Mouse (Mus musculus): ENCODE measurements around the gene Rab7b. TPM values are rescaled to one million over a fixed set of nuclear protein-coding genes. Genes with fewer than 3 reads are reported as not detected.

Rab7b gene
- total and polyA plus RNA-seq, 2 experiments from 2014 or later = 1.2 to 1.4 TPM

GRCm38 (mm10) chr1:131754212-131754829, 65.8 kb downstream of the Rab7b start:
- no peak overlapping the region for H3K4me2 ChIP-seq (ENCODE audit: low read depth, low read length, poor library complexity, severe bottlenecking)
- H3K4me3 ChIP-seq (ENCODE audit: low read depth, low read length) = no peak overlapping the region
- no peaks in the 10 kb centered on the region for H3K27me3 ChIP-seq (ENCODE audit: insufficient read depth, low read length)
- no peak for DNase-seq (ENCODE audit: low spot score)
- no peak for ATAC-seq (ENCODE audit: low FRiP score)
- H3K4me1 ChIP-seq (ENCODE audit: insufficient read depth, low read length) = peaks cover 2% of the 10 kb centered on the region; the same call in 1 of the 2 replicates
- no peak for TF ChIP-seq CTCF (IDR thresholded peaks at IDR 0.05)
- H3K27ac ChIP-seq (ENCODE audit: low read depth, low read length) = no peak overlapping the region
- no peak overlapping the region for H3K9ac ChIP-seq (replicated peaks; ENCODE audit: low read length, poor library complexity, severe bottlenecking)
- WGBS = 81% methylated on average over 3 of the region's 3 CpGs
- no peaks in the 10 kb centered on the region for H3K9me3 ChIP-seq (ENCODE audit: low read length)
- H3K36me3 ChIP-seq (ENCODE audit: insufficient read depth, low read length) = no peaks in the 10 kb centered on the region

GRCm38 (mm10) chr1:131754916-131755315, 66.4 kb downstream of the Rab7b start:
- H3K4me2 ChIP-seq (ENCODE audit: low read depth, low read length, poor library complexity, severe bottlenecking) = no peak overlapping the region
- H3K27me3 ChIP-seq (ENCODE audit: insufficient read depth, low read length) = no peaks in the 10 kb centered on the region
- H3K36me3 ChIP-seq (ENCODE audit: insufficient read depth, low read length) = no peaks in the 10 kb centered on the region
- no peak overlapping the region for H3K9ac ChIP-seq (replicated peaks; ENCODE audit: low read length, poor library complexity, severe bottlenecking)
- no peak overlapping the region for H3K4me3 ChIP-seq (ENCODE audit: low read depth, low read length)
- DNase-seq (ENCODE audit: low spot score) = peak; percentile 28
- no peak for TF ChIP-seq CTCF (IDR thresholded peaks at IDR 0.05)
- no peaks in the 10 kb centered on the region for H3K9me3 ChIP-seq (ENCODE audit: low read length)
- WGBS = 93% methylated on average over 4 of the region's 4 CpGs
- H3K27ac ChIP-seq (ENCODE audit: low read depth, low read length) = no peak overlapping the region
- no peak for ATAC-seq (ENCODE audit: low FRiP score)
- peaks cover 2% of the 10 kb centered on the region; the same call in 1 of the 2 replicates for H3K4me1 ChIP-seq (ENCODE audit: insufficient read depth, low read length)

GRCm38 (mm10) chr1:131757211-131757610, 68.7 kb downstream of the Rab7b start:
- TF ChIP-seq CTCF (IDR thresholded peaks at IDR 0.05) = no peak
- no peak for DNase-seq (ENCODE audit: low spot score)
- Histone ChIP-seq H3K4me2 (ENCODE audit: low read depth, low read length, poor library complexity, severe bottlenecking) (no peak overlapping the region), H3K27ac (ENCODE audit: low read depth, low read length) (no peak overlapping the region), H3K27me3 (ENCODE audit: insufficient read depth, low read length) (no peaks in the 10 kb centered on the region), H3K9me3 (ENCODE audit: low read length) (no peaks in the 10 kb centered on the region), H3K36me3 (ENCODE audit: insufficient read depth, low read length) (no peaks in the 10 kb centered on the region), H3K9ac (replicated peaks; ENCODE audit: low read length, poor library complexity, severe bottlenecking) (no peak overlapping the region), H3K4me1 (ENCODE audit: insufficient read depth, low read length) (no peaks in the 10 kb centered on the region), H3K4me3 (ENCODE audit: low read depth, low read length) (no peak overlapping the region)
- no peak for ATAC-seq (ENCODE audit: low FRiP score)
- 94% methylated on average over 6 of the region's 6 CpGs for WGBS

DNA sequence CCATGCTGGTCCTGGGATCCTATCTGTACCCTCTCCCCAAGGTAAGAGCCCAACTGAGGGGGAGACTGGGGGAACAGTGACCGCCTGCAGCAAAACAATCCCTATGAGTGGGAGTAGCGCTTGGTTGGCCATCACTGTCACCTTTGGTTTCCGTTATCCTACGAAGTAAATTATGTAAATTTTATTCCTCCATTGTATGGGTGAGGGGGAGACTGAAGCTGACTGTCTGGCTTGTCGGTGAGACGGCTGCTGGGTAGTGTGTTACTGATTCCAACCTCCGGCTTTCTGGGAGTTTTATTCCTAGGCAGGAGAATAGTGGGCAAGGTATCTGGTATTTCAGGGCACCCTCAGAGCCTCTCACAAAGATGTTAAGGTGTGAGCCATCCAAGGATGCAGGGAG, 70.3 kb downstream of the Rab7b start:
- 36% methylated on average over 7 of the region's 7 CpGs for WGBS
- Histone ChIP-seq H3K4me2 (ENCODE audit: low read depth, low read length, poor library complexity, severe bottlenecking) (no peak overlapping the region), H3K4me1 (ENCODE audit: insufficient read depth, low read length) (no peaks in the 10 kb centered on the region), H3K4me3 (ENCODE audit: low read depth, low read length) (no peak overlapping the region), H3K9me3 (ENCODE audit: low read length) (no peaks in the 10 kb centered on the region), H3K27me3 (ENCODE audit: insufficient read depth, low read length) (no peaks in the 10 kb centered on the region), H3K27ac (ENCODE audit: low read depth, low read length) (no peak overlapping the region), H3K36me3 (ENCODE audit: insufficient read depth, low read length) (no peaks in the 10 kb centered on the region), H3K9ac (replicated peaks; ENCODE audit: low read length, poor library complexity, severe bottlenecking) (no peak overlapping the region)
- DNase-seq (ENCODE audit: low spot score) (no peak), ATAC-seq (ENCODE audit: low FRiP score) (no peak)
- no peak for TF ChIP-seq CTCF (IDR thresholded peaks at IDR 0.05)

DNA sequence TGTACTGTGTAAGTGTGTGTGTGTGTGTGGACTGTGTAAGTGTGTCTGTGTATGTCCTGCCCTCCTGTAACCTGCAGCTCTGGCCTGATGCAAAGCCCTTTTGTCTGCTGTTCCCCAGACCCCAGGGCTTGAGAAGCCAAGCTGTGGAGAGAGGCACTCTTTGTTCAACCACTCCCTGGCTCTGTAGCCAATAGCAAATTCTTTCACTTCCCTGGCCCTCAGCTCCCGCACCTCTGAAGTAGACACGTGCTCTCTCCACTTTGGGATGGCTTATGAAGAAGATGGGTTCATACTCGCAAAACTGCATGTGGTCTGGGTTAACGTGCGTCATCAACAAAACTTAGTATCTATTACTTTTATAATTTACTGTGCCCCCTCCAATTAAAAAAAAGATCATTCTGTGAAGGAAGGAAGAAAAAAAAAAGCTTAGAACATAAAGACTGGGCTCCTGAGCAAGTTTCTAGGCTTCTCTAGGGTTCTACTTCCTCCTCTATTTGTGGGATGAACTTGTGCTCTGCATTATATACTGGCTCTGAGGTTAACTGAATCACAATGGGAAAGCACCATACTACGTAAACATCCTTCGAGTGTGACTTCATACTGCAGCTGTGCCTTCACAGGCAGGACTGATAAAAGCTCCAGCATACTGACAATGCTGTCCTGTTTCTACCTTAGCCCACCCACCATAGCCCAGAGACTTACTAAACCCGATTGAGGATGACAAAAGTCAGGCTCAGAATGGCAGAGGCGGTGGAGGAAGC, 71.4 kb downstream of the Rab7b start:
- no peak for ATAC-seq (ENCODE audit: low FRiP score)
- Histone ChIP-seq H3K9ac (replicated peaks; ENCODE audit: low read length, poor library complexity, severe bottlenecking) (no peak overlapping the region), H3K27me3 (ENCODE audit: insufficient read depth, low read length) (no peaks in the 10 kb centered on the region), H3K4me3 (ENCODE audit: low read depth, low read length) (no peak overlapping the region), H3K4me1 (ENCODE audit: insufficient read depth, low read length) (no peaks in the 10 kb centered on the region), H3K4me2 (ENCODE audit: low read depth, low read length, poor library complexity, severe bottlenecking) (no peak overlapping the region), H3K27ac (ENCODE audit: low read depth, low read length) (no peak overlapping the region), H3K9me3 (ENCODE audit: low read length) (no peaks in the 10 kb centered on the region), H3K36me3 (ENCODE audit: insufficient read depth, low read length) (no peaks in the 10 kb centered on the region)
- no peak for TF ChIP-seq CTCF (IDR thresholded peaks at IDR 0.05)
- DNase-seq (ENCODE audit: low spot score) = no peak
- WGBS = 71% methylated on average over 9 of the region's 9 CpGs

- Histone ChIP-seq H3K4me1 (ENCODE audit: insufficient read depth, low read length) (peaks cover 3% of the 10 kb centered on the region; the same call in 1 of the 2 replicates), H3K27ac (ENCODE audit: low read depth, low read length) (no peak overlapping the region), H3K4me2 (ENCODE audit: low read depth, low read length, poor library complexity, severe bottlenecking) (no peak overlapping the region), H3K9me3 (ENCODE audit: low read length) (no peaks in the 10 kb centered on the region), H3K4me3 (ENCODE audit: low read depth, low read length) (no peak overlapping the region), H3K36me3 (ENCODE audit: insufficient read depth, low read length) (no peaks in the 10 kb centered on the region), H3K27me3 (ENCODE audit: insufficient read depth, low read length) (no peaks in the 10 kb centered on the region), H3K9ac (replicated peaks; ENCODE audit: low read length, poor library complexity, severe bottlenecking) (no peak overlapping the region)
- DNase-seq (ENCODE audit: low spot score) = no peak
- 88% methylated on average over 3 of the region's 3 CpGs for WGBS
- ATAC-seq (ENCODE audit: low FRiP score) = no peak
- no peak for TF ChIP-seq CTCF (IDR thresholded peaks at IDR 0.05)
Observed at GRCm38 (mm10) chr1:131760428-131760820, 71.9 kb downstream of the Rab7b start.
